Mouse (Mus musculus): ENCODE measurements around the gene Htr6. TPM values are rescaled to one million over a fixed set of nuclear protein-coding genes. Genes with fewer than 3 reads are reported as not detected.

Gene Htr6
- total RNA-seq, 2 experiments from 2014 or later, result not detected

- peak in 1 of 2 experiments; percentile 19 for DNase-seq (ENCODE audit: low spot score in 2 of 2)
These were observed 13.8 kb upstream of the Htr6 start for GRCm38 (mm10) chr4:139088982-139089671.

GRCm38 (mm10) chr4:139086984-139087383 is 11.6 kb upstream of the Htr6 start:
- no peak for DNase-seq (ENCODE audit: low spot score in 2 of 2)

- DNase-seq (ENCODE audit: low spot score in 2 of 2), result peak; percentile 81 to 86
These were observed 10.7 kb upstream of the Htr6 start for GRCm38 (mm10) chr4:139086037-139086436.

GRCm38 (mm10) chr4:139085337-139085736 is 10.0 kb upstream of the Htr6 start:
- DNase-seq (ENCODE audit: low spot score in 2 of 2), result no peak

GRCm38 (mm10) chr4:139082790-139083564 is 7.6 kb upstream of the Htr6 start:
- DNase-seq (ENCODE audit: low spot score in 2 of 2), result no peak

- no peak for DNase-seq (ENCODE audit: low spot score in 2 of 2)
These were observed 6.0 kb upstream of the Htr6 start for GRCm38 (mm10) chr4:139081270-139081931.

- no peak for DNase-seq (ENCODE audit: low spot score in 2 of 2)
These were observed 4.9 kb upstream of the Htr6 start for GRCm38 (mm10) chr4:139080259-139080658.

GRCm38 (mm10) chr4:139079439-139079838 is 4.1 kb upstream of the Htr6 start:
- no peak for DNase-seq (ENCODE audit: low spot score in 2 of 2)

GRCm38 (mm10) chr4:139078726-139079125 is 3.4 kb upstream of the Htr6 start:
- DNase-seq (ENCODE audit: low spot score in 2 of 2), result no peak

GRCm38 (mm10) chr4:139078313-139078712 is 2.9 kb upstream of the Htr6 start:
- no peak for DNase-seq (ENCODE audit: low spot score in 2 of 2)

GRCm38 (mm10) chr4:139075915-139076314 is 545 bp upstream of the Htr6 start:
- no peak for DNase-seq (ENCODE audit: low spot score in 2 of 2)

- no peak for DNase-seq (ENCODE audit: low spot score in 2 of 2)
These were observed 1.3 kb downstream of the Htr6 start for GRCm38 (mm10) chr4:139074060-139074459.

GRCm38 (mm10) chr4:139068287-139068686 is 7.1 kb downstream of the Htr6 start:
- DNase-seq (ENCODE audit: low spot score in 2 of 2), result no peak

GRCm38 (mm10) chr4:139064831-139065230 is 10.5 kb downstream of the Htr6 start:
- DNase-seq (ENCODE audit: low spot score in 2 of 2), result no peak

GRCm38 (mm10) chr4:139059569-139059968 is 15.8 kb downstream of the Htr6 start:
- DNase-seq (ENCODE audit: low spot score in 2 of 2), result peak in 1 of 2 experiments; percentile 63

- DNase-seq (ENCODE audit: low spot score in 2 of 2), result no peak
These were observed 17.3 kb downstream of the Htr6 start for GRCm38 (mm10) chr4:139058029-139058428.

GRCm38 (mm10) chr4:139057291-139057690 is 18.1 kb downstream of the Htr6 start:
- no peak for DNase-seq (ENCODE audit: low spot score in 2 of 2)

- no peak for DNase-seq (ENCODE audit: low spot score in 2 of 2)
These were observed 19.6 kb downstream of the Htr6 start for GRCm38 (mm10) chr4:139055744-139056143.

- DNase-seq (ENCODE audit: low spot score in 2 of 2), result no peak
These were observed 20.0 kb downstream of the Htr6 start for GRCm38 (mm10) chr4:139055336-139055735.

- no peak for DNase-seq (ENCODE audit: low spot score in 2 of 2)
These were observed 21.0 kb downstream of the Htr6 start for GRCm38 (mm10) chr4:139054300-139054923.

- DNase-seq (ENCODE audit: low spot score in 2 of 2), result no peak
These were observed 22.0 kb downstream of the Htr6 start for GRCm38 (mm10) chr4:139053391-139053790.

- DNase-seq (ENCODE audit: low spot score in 2 of 2), result no peak
These were observed 22.6 kb downstream of the Htr6 start for GRCm38 (mm10) chr4:139052796-139053195.
